Mouse (Mus musculus) neural tube, embryonic 15.5 days (tissue): ENCODE results near the gene Atp2b1. TPM values are rescaled to one million over a fixed set of nuclear protein-coding genes. Genes with fewer than 3 reads are reported as not detected.

Experiments used
- ATAC-seq: fragments of 200-750 bp; cut with Nextera tagmentation; 2 replicates; pipeline ENCODE4 v1.8.0; 2017; ENCODE audit warnings: mild to moderate bottlenecking, moderate TSS enrichment, moderate library complexity; ENCODE audit not compliant: low FRiP score
- H3K27ac ChIP-seq: fragments of 300-500 bp; sonication (generic); replicated peaks from 2 replicates; pipeline ENCODE4 v1.5.1; 2015; ENCODE audit warnings: mild to moderate bottlenecking, inconsistent platforms
- H3K27me3 ChIP-seq: fragments of 300-500 bp; sonication (generic); replicated peaks from 2 replicates; pipeline ENCODE4 v1.6.1; 2015; ENCODE audit warnings: inconsistent platforms
- H3K36me3 ChIP-seq: fragments of 300-500 bp; sonication (generic); 2 replicates; pipeline ENCODE4 v1.6.1; 2015; ENCODE audit warnings: inconsistent platforms
- H3K4me1 ChIP-seq: fragments of 300-500 bp; sonication (generic); 2 replicates; pipeline ENCODE4 v1.6.1; 2015; ENCODE audit warnings: inconsistent platforms
- H3K4me2 ChIP-seq: fragments of 300-500 bp; sonication (generic); 2 replicates; pipeline ENCODE4 v1.6.1; 2015; ENCODE audit warnings: inconsistent platforms, mild to moderate bottlenecking, moderate library complexity
- H3K4me3 ChIP-seq: fragments of 300-500 bp; sonication (generic); replicated peaks from 2 replicates; pipeline ENCODE4 v1.5.1; 2015; ENCODE audit warnings: mild to moderate bottlenecking, inconsistent platforms
- H3K9ac ChIP-seq: fragments of 300-500 bp; sonication (generic); replicated peaks from 2 replicates; pipeline ENCODE4 v1.6.1; 2015; ENCODE audit warnings: mild to moderate bottlenecking, inconsistent platforms
- H3K9me3 ChIP-seq: fragments of 300-500 bp; sonication (generic); replicated peaks from 2 replicates; pipeline ENCODE4 v1.6.1; 2016; ENCODE audit warnings: inconsistent platforms
- WGBS: fragments of 180-500 bp; shearing (Covaris S2); methylation state at CpG from one replicate; pipeline ENCODE4 v1.1.7; 2015; ENCODE audit warnings: mixed read lengths; 5-methylcytosine and 5-hydroxymethylcytosine counted together
- polyA plus RNA-seq: library from polyadenylated mRNA; unstranded; fragments of >200 nt; fragmentation: Nextera tagmentation; extraction: Ambion mirVana; gene quantifications from 2 replicates; pipeline ENCODE4 v1.2.1, GENCODE M21; 2015

Atp2b1 gene
- polyA plus RNA-seq, 1 experiment from 2014 or later: 398 TPM

DNA sequence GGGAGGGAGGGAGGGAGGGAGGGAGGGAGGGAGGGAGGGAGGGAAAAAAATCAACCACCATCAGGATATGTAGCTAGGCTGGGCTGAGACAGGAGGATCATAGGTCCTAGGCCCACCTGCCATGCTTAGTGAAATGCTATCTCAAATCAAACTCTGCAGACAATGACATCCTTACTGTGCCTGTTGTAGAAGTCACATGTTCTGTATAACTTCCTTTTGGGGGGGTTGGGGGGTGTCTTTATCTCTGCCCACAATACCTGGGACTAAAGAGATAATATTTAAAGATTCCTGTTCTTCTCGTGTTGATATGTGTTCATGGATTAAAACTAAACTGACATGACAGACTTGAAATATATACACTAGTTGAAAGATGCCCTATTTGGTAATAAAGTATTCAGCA is 35.5 kb downstream of the Atp2b1 start:
- no peak for ATAC-seq
- no peaks in the 10 kb centered on the region for H3K9me3 ChIP-seq
- H3K36me3 ChIP-seq: no peaks in the 10 kb centered on the region
- H3K4me1 ChIP-seq: peaks cover 22% of the 10 kb centered on the region
- H3K27me3 ChIP-seq: no peaks in the 10 kb centered on the region
- H3K4me2 ChIP-seq: no peak overlapping the region
- H3K4me3 ChIP-seq: no peak overlapping the region
- no peak overlapping the region for H3K27ac ChIP-seq
- no peak overlapping the region for H3K9ac ChIP-seq
- 83% methylated on average over 1 of the region's 1 CpGs for WGBS

- 89% methylated on average over 17 of the region's 17 CpGs for WGBS
- Histone ChIP-seq H3K36me3 (no peaks in the 10 kb centered on the region), H3K27ac (no peak overlapping the region), H3K4me1 (peaks cover 20% of the 10 kb centered on the region), H3K4me2 (no peak overlapping the region), H3K27me3 (no peaks in the 10 kb centered on the region), H3K4me3 (no peak overlapping the region), H3K9me3 (no peaks in the 10 kb centered on the region), H3K9ac (no peak overlapping the region)
- no peak for ATAC-seq
Observed at GRCm38 (mm10) chr10:98951286-98952270, 37.4 kb downstream of the Atp2b1 start.

- Histone ChIP-seq H3K27me3 (no peaks in the 10 kb centered on the region), H3K4me2 (no peak overlapping the region), H3K9ac (no peak overlapping the region), H3K27ac (no peak overlapping the region), H3K36me3 (no peaks in the 10 kb centered on the region), H3K9me3 (no peaks in the 10 kb centered on the region), H3K4me1 (peaks cover 7% of the 10 kb centered on the region; the same call in 1 of the 2 replicates), H3K4me3 (no peak overlapping the region)
- no peak for ATAC-seq
- WGBS: 91% methylated on average over 12 of the region's 12 CpGs
Observed at GRCm38 (mm10) chr10:98954230-98954993, 40.2 kb downstream of the Atp2b1 start.

DNA sequence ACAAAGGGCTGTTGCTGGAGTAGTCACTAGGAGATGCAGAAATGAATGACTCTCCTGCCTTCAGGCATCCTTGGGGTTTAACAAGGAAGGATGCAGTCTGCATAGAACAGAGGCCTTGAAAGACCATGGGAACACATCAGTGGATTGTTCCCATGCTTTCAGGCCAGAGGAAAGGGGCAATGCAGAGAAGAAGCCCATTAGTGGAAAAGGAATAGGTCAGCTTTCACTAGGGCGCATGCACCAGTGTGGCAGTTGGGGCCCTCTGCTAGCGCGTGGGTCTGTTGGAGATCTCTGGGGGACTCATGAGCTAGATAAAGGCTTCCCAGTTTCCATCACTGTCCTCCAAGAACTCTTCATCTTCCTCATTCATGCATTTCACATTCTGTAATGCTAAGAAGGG is 41.9 kb downstream of the Atp2b1 start:
- no peak overlapping the region for H3K27ac ChIP-seq
- no peaks in the 10 kb centered on the region for H3K36me3 ChIP-seq
- H3K4me1 ChIP-seq: peaks cover 10% of the 10 kb centered on the region; the same call in 1 of the 2 replicates
- no peaks in the 10 kb centered on the region for H3K27me3 ChIP-seq
- no peak for ATAC-seq
- H3K4me3 ChIP-seq: no peak overlapping the region
- WGBS: 84% methylated on average over 3 of the region's 3 CpGs
- H3K4me2 ChIP-seq: no peak overlapping the region
- H3K9me3 ChIP-seq: no peaks in the 10 kb centered on the region
- H3K9ac ChIP-seq: no peak overlapping the region

- peaks cover 19% of the 10 kb centered on the region for H3K4me1 ChIP-seq
- ATAC-seq: no peak
Observed at GRCm38 (mm10) chr10:98958752-98959151, 44.5 kb downstream of the Atp2b1 start.

GRCm38 (mm10) chr10:98959385-98959784 is 45.2 kb downstream of the Atp2b1 start:
- no peak overlapping the region for H3K9ac ChIP-seq
- ATAC-seq: no peak
- H3K4me3 ChIP-seq: no peak overlapping the region
- H3K36me3 ChIP-seq: no peaks in the 10 kb centered on the region
- H3K4me1 ChIP-seq: peaks cover 19% of the 10 kb centered on the region
- 55% methylated on average over 6 of the region's 6 CpGs for WGBS
- H3K27me3 ChIP-seq: no peaks in the 10 kb centered on the region
- no peak overlapping the region for H3K27ac ChIP-seq
- H3K4me2 ChIP-seq: no peak overlapping the region
- H3K9me3 ChIP-seq: no peaks in the 10 kb centered on the region

More at GRCm38 (mm10) chr10:98958752-98959151, 44.5 kb downstream of the Atp2b1 start:
- 47% methylated on average over 4 of the region's 4 CpGs for WGBS
- Histone ChIP-seq H3K4me2 (no peak overlapping the region), H3K27me3 (no peaks in the 10 kb centered on the region), H3K27ac (no peak overlapping the region), H3K4me3 (no peak overlapping the region), H3K9ac (no peak overlapping the region), H3K9me3 (no peaks in the 10 kb centered on the region), H3K36me3 (no peaks in the 10 kb centered on the region)

GRCm38 (mm10) chr10:98960911-98961310 is 46.7 kb downstream of the Atp2b1 start:
- H3K27ac ChIP-seq: no peak overlapping the region
- 77% methylated on average over 5 of the region's 5 CpGs for WGBS
- ATAC-seq: no peak
- no peak overlapping the region for H3K9ac ChIP-seq
- H3K4me2 ChIP-seq: no peak overlapping the region
- H3K27me3 ChIP-seq: no peaks in the 10 kb centered on the region
- peaks cover 17% of the 10 kb centered on the region for H3K4me1 ChIP-seq
- H3K4me3 ChIP-seq: no peak overlapping the region
- H3K9me3 ChIP-seq: no peaks in the 10 kb centered on the region
- no peaks in the 10 kb centered on the region for H3K36me3 ChIP-seq

DNA sequence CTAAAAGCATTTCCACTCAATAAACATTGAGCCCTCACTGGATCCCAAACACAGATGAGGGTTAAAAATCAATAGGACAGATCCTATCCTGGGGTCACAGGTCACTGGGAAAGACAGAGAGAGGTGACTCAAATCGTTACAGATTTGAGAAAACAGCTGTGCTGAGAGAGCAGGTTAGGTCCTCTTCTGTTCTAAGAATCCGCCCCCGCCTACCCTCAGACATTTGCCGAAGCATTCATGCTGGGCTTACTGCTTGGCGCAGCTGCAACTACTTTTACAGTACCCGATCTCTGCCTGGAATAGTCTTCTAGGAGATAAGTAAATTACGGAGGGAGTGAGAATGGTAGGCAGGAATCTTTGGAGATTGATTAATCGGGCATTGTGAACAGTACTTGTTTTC is 47.9 kb downstream of the Atp2b1 start:
- no peak for ATAC-seq
- Histone ChIP-seq H3K4me3 (no peak overlapping the region), H3K27me3 (no peaks in the 10 kb centered on the region), H3K9ac (no peak overlapping the region), H3K36me3 (no peaks in the 10 kb centered on the region), H3K4me2 (no peak overlapping the region), H3K27ac (no peak overlapping the region), H3K4me1 (peaks cover 15% of the 10 kb centered on the region), H3K9me3 (no peaks in the 10 kb centered on the region)
- 48% methylated on average over 8 of the region's 8 CpGs for WGBS

DNA sequence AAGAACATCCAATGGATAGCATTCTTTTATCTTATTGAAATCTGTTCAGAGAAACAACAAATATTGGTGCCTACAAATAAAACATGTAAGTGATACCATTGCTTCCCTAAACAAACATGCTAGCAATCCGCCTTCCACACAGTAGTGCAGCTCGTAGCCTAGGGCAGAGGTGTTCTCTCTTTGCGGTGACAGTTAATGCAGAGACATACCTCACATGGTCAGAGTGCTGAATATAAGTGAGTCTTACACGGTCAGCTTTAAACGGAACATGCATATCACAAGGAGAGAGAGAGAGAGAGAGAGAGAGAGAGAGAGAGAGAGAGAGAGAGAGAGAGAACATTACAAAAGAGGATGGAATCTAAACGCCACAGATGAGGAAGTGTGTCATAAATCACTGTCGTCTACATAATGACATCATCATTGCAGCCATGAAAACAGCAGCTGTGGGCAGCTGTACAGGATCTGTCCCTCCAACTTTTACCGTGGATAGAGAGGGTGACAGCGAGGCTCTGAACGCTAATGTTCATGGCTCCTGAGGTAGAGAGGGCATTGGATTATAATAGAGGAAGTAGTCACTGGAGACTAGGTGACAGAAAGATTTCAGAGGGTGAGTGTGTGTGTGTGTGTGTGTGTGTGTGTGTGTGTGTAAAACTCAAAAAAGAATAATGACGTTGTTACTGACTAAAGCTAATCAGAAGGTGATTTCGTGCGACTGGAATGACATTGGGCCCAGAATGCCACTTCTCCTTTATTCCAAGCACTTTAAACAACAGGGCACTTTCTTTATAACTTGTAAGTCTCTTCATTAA is 52.4 kb downstream of the Atp2b1 start:
- ATAC-seq: no peak

GRCm38 (mm10) chr10:98967240-98967891 is 53.2 kb downstream of the Atp2b1 start:
- WGBS: 94% methylated on average over 15 of the region's 15 CpGs
- Histone ChIP-seq H3K9me3 (no peaks in the 10 kb centered on the region), H3K4me3 (no peak overlapping the region)

More for the DNA sequence above, 52.4 kb downstream of the Atp2b1 start:
- H3K4me1 ChIP-seq: peaks cover 7% of the 10 kb centered on the region; the same call in 1 of the 2 replicates
- H3K27ac ChIP-seq: no peak overlapping the region
- 61% methylated on average over 13 of the region's 13 CpGs for WGBS
- no peak overlapping the region for H3K4me2 ChIP-seq
- H3K4me3 ChIP-seq: no peak overlapping the region
- no peaks in the 10 kb centered on the region for H3K27me3 ChIP-seq
- H3K9ac ChIP-seq: no peak overlapping the region
- H3K9me3 ChIP-seq: no peaks in the 10 kb centered on the region
- H3K36me3 ChIP-seq: peaks cover 7% of the 10 kb centered on the region

DNA sequence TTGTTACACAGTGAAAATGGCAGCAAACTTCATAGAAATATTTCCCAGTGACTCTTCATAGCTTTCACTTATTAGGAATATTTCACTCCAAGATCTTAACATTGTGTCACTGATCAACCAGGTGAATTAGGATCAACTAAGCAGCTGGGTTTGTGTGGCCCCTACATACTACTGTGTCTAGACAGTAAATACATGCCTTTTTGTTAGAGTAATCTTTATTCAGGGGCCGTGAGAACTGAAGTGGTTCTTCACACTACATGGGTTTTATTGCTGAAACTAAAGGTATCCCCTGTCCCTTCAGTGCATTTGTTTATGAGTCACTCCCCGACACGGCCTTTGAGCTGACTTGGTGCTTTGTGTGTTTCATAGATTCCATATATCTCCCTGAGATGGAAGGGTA is 56.7 kb downstream of the Atp2b1 start:
- Histone ChIP-seq H3K4me2 (no peak overlapping the region), H3K9me3 (no peaks in the 10 kb centered on the region), H3K36me3 (peaks cover 7% of the 10 kb centered on the region), H3K9ac (no peak overlapping the region), H3K4me3 (no peak overlapping the region), H3K27ac (no peak overlapping the region), H3K4me1 (peaks cover 4% of the 10 kb centered on the region), H3K27me3 (no peaks in the 10 kb centered on the region)
- whole genome bisulfite sequencing: 62% methylated on average over 3 of the region's 3 CpGs
- no peak for ATAC-seq

More at GRCm38 (mm10) chr10:98967240-98967891, 53.2 kb downstream of the Atp2b1 start:
- no peak for ATAC-seq
- H3K9ac ChIP-seq: no peak overlapping the region
- no peak overlapping the region for H3K27ac ChIP-seq
- no peak overlapping the region for H3K4me2 ChIP-seq
- 0 out of 2 replicates have a peak, but pooled peaks cover under 1% of the 10 kb centered on the region for H3K4me1 ChIP-seq
- no peaks in the 10 kb centered on the region for H3K27me3 ChIP-seq
- H3K36me3 ChIP-seq: peaks cover 7% of the 10 kb centered on the region
